Mouse (Mus musculus) forebrain, embryonic 12.5 days (tissue): ENCODE data around the gene Slbp. TPM values are rescaled to one million over a fixed set of nuclear protein-coding genes. Genes with fewer than 3 reads are reported as not detected.

Source experiments
- ATAC-seq: fragments of 200-750 bp; cut with Nextera tagmentation; 2 replicates; pipeline ENCODE4 v1.8.0; 2017; ENCODE audit warnings: moderate TSS enrichment; ENCODE audit not compliant: low FRiP score
- H3K27ac ChIP-seq: fragments of 300-500 bp; sonication (generic); 2 replicates; pipeline ENCODE4 v1.5.1; 2016; ENCODE audit warnings: mild to moderate bottlenecking
- H3K27me3 ChIP-seq: fragments of 300-500 bp; sonication (generic); 2 replicates; pipeline ENCODE4 v1.6.1; 2016; ENCODE audit warnings: mild to moderate bottlenecking
- H3K36me3 ChIP-seq: fragments of 300-500 bp; sonication (generic); replicated peaks from 2 replicates; pipeline ENCODE4 v1.6.1; 2016; ENCODE audit warnings: mild to moderate bottlenecking
- H3K4me1 ChIP-seq: fragments of 300-500 bp; sonication (generic); 2 replicates; pipeline ENCODE4 v1.6.1; 2016
- H3K4me2 ChIP-seq: fragments of 300-500 bp; sonication (generic); 2 replicates; pipeline ENCODE4 v1.6.1; 2016; ENCODE audit warnings: mild to moderate bottlenecking, moderate library complexity
- H3K4me3 ChIP-seq: fragments of 300-500 bp; sonication (generic); replicated peaks from 2 replicates; pipeline ENCODE4 v1.5.1; 2016; ENCODE audit warnings: mild to moderate bottlenecking
- H3K9ac ChIP-seq: fragments of 300-500 bp; sonication (generic); 2 replicates; pipeline ENCODE4 v1.6.1; 2016; ENCODE audit warnings: mild to moderate bottlenecking
- H3K9me3 ChIP-seq: fragments of 300-500 bp; sonication (generic); 2 replicates; pipeline ENCODE4 v1.6.1; 2016
- WGBS: fragments of 180-500 bp; shearing (Covaris S2); methylation state at CpG from one replicate; pipeline ENCODE4 v1.1.7; 2016; 5-methylcytosine and 5-hydroxymethylcytosine counted together
- polyA plus RNA-seq: library from polyadenylated mRNA; unstranded; fragments of >200 nt; fragmentation: Nextera tagmentation; extraction: Ambion mirVana; gene quantifications from 2 replicates; pipeline ENCODE4 v1.2.1, GENCODE M21; 2016

Gene Slbp
- polyA plus RNA-seq, 1 experiment from 2014 or later, result 268 TPM

DNA sequence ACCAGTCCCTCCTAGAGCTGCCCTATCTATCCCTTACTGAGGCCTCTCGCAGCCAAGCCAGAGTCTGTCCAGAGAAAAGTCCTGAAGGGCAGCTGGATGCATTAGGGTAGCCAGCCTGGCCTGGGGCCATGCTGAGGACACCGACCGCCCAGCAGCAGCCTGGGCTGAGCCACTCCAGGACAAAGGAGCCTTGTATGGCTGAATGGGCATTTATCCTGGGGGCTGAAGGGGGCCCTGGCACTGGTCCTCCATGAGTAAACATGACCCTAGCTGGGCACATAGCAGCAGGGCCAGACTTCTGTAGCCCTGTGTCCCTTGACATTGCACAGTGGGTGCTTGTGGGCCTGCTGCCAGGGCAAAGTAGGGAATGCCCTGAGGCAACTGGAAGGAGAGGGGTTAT lies 22.1 kb upstream of the Slbp start:
- 0 out of 2 replicates have a peak overlapping the region, but pooled peaks have one; percentile 17 for H3K9ac ChIP-seq
- no peak overlapping the region for H3K4me3 ChIP-seq
- no peak for ATAC-seq
- H3K27ac ChIP-seq, result peak overlapping the region; percentile 50; the same call in 1 of the 2 replicates
- H3K4me2 ChIP-seq, result no peak overlapping the region
- H3K27me3 ChIP-seq, result peaks cover 4% of the 10 kb centered on the region; the same call in 1 of the 2 replicates
- 44% methylated on average over 3 of the region's 3 CpGs for WGBS
- peaks cover 38% of the 10 kb centered on the region for H3K36me3 ChIP-seq
- H3K9me3 ChIP-seq, result no peaks in the 10 kb centered on the region
- peaks cover 9% of the 10 kb centered on the region for H3K4me1 ChIP-seq

GRCm38 (mm10) chr5:33671659-33672058 lies 19.3 kb upstream of the Slbp start:
- Histone ChIP-seq H3K4me2 (no peak overlapping the region), H3K27ac (no peak overlapping the region), H3K27me3 (no peaks in the 10 kb centered on the region), H3K9ac (no peak overlapping the region), H3K4me1 (peaks cover 9% of the 10 kb centered on the region), H3K36me3 (peaks cover 65% of the 10 kb centered on the region), H3K4me3 (no peak overlapping the region), H3K9me3 (no peaks in the 10 kb centered on the region)
- 83% methylated on average over 5 of the region's 5 CpGs for WGBS
- no peak for ATAC-seq

GRCm38 (mm10) chr5:33668223-33668622 lies 15.8 kb upstream of the Slbp start:
- ATAC-seq, result no peak
- Histone ChIP-seq H3K4me2 (no peak overlapping the region), H3K4me1 (no peaks in the 10 kb centered on the region), H3K9me3 (no peaks in the 10 kb centered on the region), H3K27ac (no peak overlapping the region), H3K36me3 (peaks cover 89% of the 10 kb centered on the region), H3K27me3 (no peaks in the 10 kb centered on the region), H3K4me3 (no peak overlapping the region), H3K9ac (no peak overlapping the region)

GRCm38 (mm10) chr5:33658664-33659050 lies 6.3 kb upstream of the Slbp start:
- Histone ChIP-seq H3K36me3 (peaks cover 46% of the 10 kb centered on the region), H3K4me2 (peak overlapping the region; percentile 97), H3K9me3 (no peaks in the 10 kb centered on the region), H3K4me1 (peaks cover 36% of the 10 kb centered on the region), H3K27me3 (no peaks in the 10 kb centered on the region), H3K9ac (peak overlapping the region; percentile 86), H3K27ac (peak overlapping the region; percentile 91), H3K4me3 (peak overlapping the region; percentile 72)
- no peak; the same call in none of the 2 replicates for ATAC-seq
- WGBS, result 0% methylated on average over 26 of the region's 26 CpGs

GRCm38 (mm10) chr5:33657787-33658663 lies 5.7 kb upstream of the Slbp start, which contains the start of the genes Tacc3 and Tmem129:
Gene Tacc3 (plus strand): TSS chr5:33658128.
Gene Tmem129 (minus strand): TSS chr5:33658416.
- Histone ChIP-seq H3K4me2 (peak within 1 kb of the TSS; percentile 97), H3K9me3 (no peaks in the 10 kb centered on the region), H3K4me1 (peaks cover 36% of the 10 kb centered on the region), H3K36me3 (peaks cover 48% of the 10 kb centered on the region), H3K27ac (peak within 1 kb of the TSS; percentile 91), H3K27me3 (no peaks in the 10 kb centered on the region), H3K4me3 (peak within 1 kb of the TSS; percentile 72), H3K9ac (peak within 1 kb of the TSS; percentile 86)
- ATAC-seq, result peak; percentile 97
- WGBS, result under 1% methylated on average over 60 of the region's 60 CpGs

- peak overlapping the region; percentile 91 for H3K27ac ChIP-seq
- H3K4me3 ChIP-seq, result peak overlapping the region; percentile 72
- no peaks in the 10 kb centered on the region for H3K27me3 ChIP-seq
- H3K36me3 ChIP-seq, result peaks cover 42% of the 10 kb centered on the region
- H3K9me3 ChIP-seq, result no peaks in the 10 kb centered on the region
- H3K9ac ChIP-seq, result peak overlapping the region; percentile 86
- peak; percentile 45 for ATAC-seq
- WGBS, result 1% methylated on average over 32 of the region's 32 CpGs
- peak overlapping the region; percentile 97 for H3K4me2 ChIP-seq
- peaks cover 39% of the 10 kb centered on the region for H3K4me1 ChIP-seq
Observed at GRCm38 (mm10) chr5:33657251-33657786, 4.9 kb upstream of the Slbp start.

GRCm38 (mm10) chr5:33656739-33657138 lies 4.4 kb upstream of the Slbp start:
- ATAC-seq, result no peak
- Histone ChIP-seq H3K4me1 (peaks cover 39% of the 10 kb centered on the region), H3K4me2 (peak overlapping the region; percentile 97), H3K9me3 (no peaks in the 10 kb centered on the region), H3K4me3 (peak overlapping the region; percentile 72), H3K36me3 (peaks cover 37% of the 10 kb centered on the region), H3K9ac (peak overlapping the region; percentile 86), H3K27me3 (no peaks in the 10 kb centered on the region), H3K27ac (0 out of 2 replicates have a peak overlapping the region, but pooled peaks have one; percentile 91)
- 43% methylated on average over 1 of the region's 1 CpGs for WGBS

DNA sequence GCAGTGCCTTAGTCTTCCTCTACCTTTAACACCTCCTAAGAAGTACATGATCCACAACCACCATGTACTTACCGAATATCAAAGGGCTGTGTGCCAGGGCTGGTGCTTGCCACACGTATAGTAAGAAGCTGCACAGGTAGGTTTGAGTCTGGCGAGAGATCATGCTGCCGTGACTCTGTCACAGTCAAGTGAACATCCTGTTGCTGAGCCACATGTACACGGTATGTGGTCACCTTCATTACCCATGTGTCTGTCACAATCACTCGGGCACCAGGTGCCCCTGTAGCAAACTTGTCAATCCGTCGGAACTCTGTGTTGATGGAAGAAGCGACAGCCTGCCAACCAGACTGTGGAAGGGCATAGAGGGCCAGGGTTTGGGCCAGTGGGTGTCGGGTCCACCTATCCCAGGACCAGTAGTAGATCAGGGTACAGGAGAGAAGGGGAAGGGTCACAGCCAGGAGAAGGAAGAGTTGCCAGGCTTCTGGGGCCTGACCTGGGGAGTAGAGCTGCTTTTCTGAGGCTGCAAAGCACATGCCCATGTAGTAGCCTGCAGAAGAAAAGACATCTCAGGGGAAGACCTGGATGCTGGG lies 3.0 kb upstream of the Slbp start:
- Histone ChIP-seq H3K9ac (no peak overlapping the region), H3K4me3 (no peak overlapping the region), H3K36me3 (peaks cover 23% of the 10 kb centered on the region), H3K27me3 (no peaks in the 10 kb centered on the region), H3K27ac (no peak overlapping the region), H3K4me1 (peaks cover 49% of the 10 kb centered on the region), H3K4me2 (no peak overlapping the region), H3K9me3 (no peaks in the 10 kb centered on the region)
- 94% methylated on average over 10 of the region's 10 CpGs for WGBS
- ATAC-seq, result no peak

DNA sequence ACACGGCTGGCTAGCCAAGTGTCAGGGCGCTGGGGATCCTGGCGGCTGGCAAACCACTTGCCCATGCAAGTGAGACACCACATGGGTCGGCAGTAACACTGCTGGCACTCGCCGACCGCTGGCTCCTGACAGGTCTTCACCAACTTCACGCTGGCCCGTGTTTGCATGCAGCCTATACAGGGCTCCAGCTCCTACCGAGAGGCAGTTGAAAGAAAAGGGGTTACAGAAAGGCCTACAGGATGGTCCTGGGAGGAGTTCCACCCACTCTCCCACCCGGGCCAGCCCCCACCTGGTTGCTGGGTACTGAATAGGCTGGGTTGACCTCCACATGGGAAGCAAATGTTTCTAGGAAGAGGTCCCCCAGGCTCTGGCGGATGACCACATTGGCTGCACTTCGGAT lies 2.0 kb upstream of the Slbp start:
- whole genome bisulfite sequencing, result 91% methylated on average over 13 of the region's 13 CpGs
- ATAC-seq, result no peak
- Histone ChIP-seq H3K4me2 (no peak overlapping the region), H3K4me1 (peaks cover 48% of the 10 kb centered on the region), H3K27ac (no peak overlapping the region), H3K9ac (no peak overlapping the region), H3K9me3 (no peaks in the 10 kb centered on the region), H3K36me3 (peaks cover 25% of the 10 kb centered on the region), H3K4me3 (no peak overlapping the region), H3K27me3 (no peaks in the 10 kb centered on the region)

DNA sequence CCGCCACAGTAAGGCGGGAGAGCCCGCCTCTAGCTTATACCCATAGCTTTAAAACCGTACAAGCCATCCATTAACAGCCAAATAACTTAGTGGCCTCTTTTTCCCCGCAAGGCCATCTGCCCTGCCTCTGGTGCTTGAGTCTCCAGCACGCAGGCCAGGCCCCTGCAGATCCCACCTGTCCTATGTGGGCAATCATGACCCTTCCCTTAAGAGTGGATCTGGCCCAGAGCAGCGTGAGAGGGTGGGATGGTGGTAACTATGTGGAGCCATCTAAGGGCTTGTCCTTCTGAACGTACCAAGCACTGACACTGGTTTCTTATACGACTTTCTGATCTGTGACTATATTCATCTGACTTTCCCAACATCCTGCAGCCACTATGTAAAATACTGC lies 404 bp upstream of the Slbp start:
- peak overlapping the region; percentile 76 for H3K9ac ChIP-seq
- no peaks in the 10 kb centered on the region for H3K9me3 ChIP-seq
- ATAC-seq, result peak; percentile 47
- H3K4me2 ChIP-seq, result peak overlapping the region; percentile 70
- peak overlapping the region; percentile 96 for H3K27ac ChIP-seq
- H3K4me1 ChIP-seq, result peaks cover 41% of the 10 kb centered on the region
- H3K36me3 ChIP-seq, result peaks cover 36% of the 10 kb centered on the region
- no peaks in the 10 kb centered on the region for H3K27me3 ChIP-seq
- H3K4me3 ChIP-seq, result peak overlapping the region; percentile 69
- WGBS, result 3% methylated on average over 9 of the region's 9 CpGs

- peak overlapping the region; percentile 70 for H3K4me2 ChIP-seq
- peak overlapping the region; percentile 96 for H3K27ac ChIP-seq
- 1% methylated on average over 11 of the region's 11 CpGs for WGBS
- H3K27me3 ChIP-seq, result no peaks in the 10 kb centered on the region
- H3K4me3 ChIP-seq, result peak overlapping the region; percentile 69
- peak overlapping the region; percentile 76 for H3K9ac ChIP-seq
- peaks cover 33% of the 10 kb centered on the region for H3K4me1 ChIP-seq
- no peaks in the 10 kb centered on the region for H3K9me3 ChIP-seq
- ATAC-seq, result no peak; the same call in 1 of the 2 replicates
- H3K36me3 ChIP-seq, result peaks cover 48% of the 10 kb centered on the region
Observed at GRCm38 (mm10) chr5:33651541-33651920, 843 bp downstream of the Slbp start.

GRCm38 (mm10) chr5:33651017-33651416 lies 1.4 kb downstream of the Slbp start:
- H3K4me2 ChIP-seq, result peak overlapping the region; percentile 70
- H3K36me3 ChIP-seq, result peaks cover 53% of the 10 kb centered on the region
- no peaks in the 10 kb centered on the region for H3K27me3 ChIP-seq
- H3K4me3 ChIP-seq, result peak overlapping the region; percentile 69
- H3K27ac ChIP-seq, result peak overlapping the region; percentile 96
- peak overlapping the region; percentile 76 for H3K9ac ChIP-seq
- ATAC-seq, result no peak
- WGBS, result 12% methylated on average over 2 of the region's 2 CpGs
- peaks cover 28% of the 10 kb centered on the region for H3K4me1 ChIP-seq
- no peaks in the 10 kb centered on the region for H3K9me3 ChIP-seq
